Mouse (Mus musculus) adrenal gland, adult 2 months (tissue): ENCODE results near the gene Ppil3. TPM values are rescaled to one million over a fixed set of nuclear protein-coding genes. Genes with fewer than 3 reads are reported as not detected.

ENCODE experiments used
- DNase-seq: peaks from one replicate; pipeline ENCODE4 v3.0.0; 2021
- long read RNA-seq: library from polyadenylated mRNA; stranded (forward); transcript quantifications from one replicate; pipeline ENCODE4 v2.0.0, GENCODE M21; 2021
- polyA plus RNA-seq: library from polyadenylated mRNA; depleted of rRNA; stranded (reverse); fragments of >200 nt; gene quantifications from 2 replicates; pipeline ENCODE4 v1.2.3, GENCODE M21; 2012; rRNA removed
- total RNA-seq, 2 experiments: library from RNA; stranded (reverse); gene quantifications; 2 replicates each; pipeline ENCODE4 v1.2.3; 2021

Ppil3 gene
- total RNA-seq (10 to 100 TPM; 27.1 to 34.5 TPM), polyA plus RNA-seq (10.0 and 10.7 TPM in 2 replicates)
- long read RNA-seq, transcript Ppil3-203 (7 exons, 1,033 nt) = major isoform, 8 of 14 reads
- long read RNA-seq, partial matches to known transcripts = 0 of 14 reads
- long read RNA-seq, other reads (novel, unspliced or antisense) = 3 of 14 reads

DNA sequence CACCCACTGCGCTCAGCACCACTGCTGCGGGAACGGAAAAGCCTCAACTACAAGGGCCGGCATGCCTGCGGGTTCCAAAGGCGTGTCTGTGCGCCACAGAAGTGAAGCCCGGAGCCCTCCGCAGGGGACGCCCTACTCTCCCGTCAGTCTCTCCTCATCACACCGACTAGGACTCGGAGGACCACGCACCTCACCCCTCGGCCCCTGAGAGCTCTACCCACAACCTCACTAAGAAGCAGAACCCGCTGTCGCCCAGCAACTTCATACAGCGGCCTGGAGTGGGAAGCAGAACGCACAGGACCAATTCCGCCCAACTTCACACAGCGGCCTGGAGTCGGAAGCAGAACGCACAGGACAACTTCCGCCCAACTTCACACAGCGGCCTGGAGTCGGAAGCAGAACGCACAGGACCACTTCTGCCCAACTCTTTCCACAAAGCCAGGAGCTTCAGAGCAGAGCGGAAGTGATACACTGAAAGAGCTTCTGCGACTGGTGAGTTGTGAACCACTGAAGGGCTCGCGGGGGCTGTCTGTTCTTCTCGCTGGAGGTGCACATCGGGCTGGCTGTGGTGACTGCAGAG is at the start of gene Ppil3, which contains the start of gene Nif3l1:
Gene Ppil3, minus strand, starts transcription at position 344 of the 580 bp plus-strand sequence.
Gene Nif3l1, plus strand, starts transcription at position 9 of the 580 bp plus-strand sequence.
- peak; percentile 92 for DNase-seq

DNA sequence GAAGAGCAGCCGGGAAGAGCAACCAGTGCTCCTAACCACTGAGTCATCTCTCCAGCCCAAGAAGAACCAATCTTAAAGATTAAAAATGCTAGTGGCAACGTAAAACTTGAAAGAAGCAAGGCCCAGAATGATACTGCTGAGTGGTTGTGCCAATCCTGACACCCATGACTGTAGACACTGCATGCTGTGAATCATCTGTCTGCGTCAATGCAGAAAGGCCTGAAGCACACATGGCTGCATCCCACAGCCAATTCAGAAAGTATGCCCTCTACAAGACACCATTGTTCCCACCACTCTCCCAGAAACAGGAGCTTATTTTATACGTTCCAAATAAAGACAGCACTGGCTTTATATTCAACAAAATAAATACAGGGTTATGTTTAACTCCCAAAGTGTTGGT is 37.4 kb upstream of the Ppil3 start:
- no peak for DNase-seq

GRCm38 (mm10) chr1:58475662-58476061 is 30.4 kb upstream of the Ppil3 start:
- DNase-seq = no peak

DNA sequence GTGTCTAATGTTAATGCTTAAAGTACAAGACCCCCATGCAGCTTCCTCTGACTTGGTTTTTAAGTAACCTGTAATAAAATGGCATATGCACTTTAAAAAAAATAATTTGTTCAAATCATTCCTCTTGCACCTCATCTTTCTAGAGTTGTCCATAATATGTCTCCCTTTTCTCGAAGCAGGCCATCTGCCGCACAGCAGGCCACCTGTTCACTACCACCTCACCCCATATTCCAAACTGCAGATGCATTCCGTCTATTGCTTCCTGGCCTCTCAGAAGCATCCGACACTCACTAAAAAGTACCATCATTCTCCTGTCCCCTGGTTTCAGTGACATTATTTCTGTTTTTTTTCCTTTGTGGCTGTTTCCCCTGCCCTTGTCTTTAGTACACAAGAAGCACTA is 20.3 kb upstream of the Ppil3 start:
- no peak for DNase-seq

- no peak for DNase-seq
Measured at GRCm38 (mm10) chr1:58465042-58465441, 19.8 kb upstream of the Ppil3 start.

DNA sequence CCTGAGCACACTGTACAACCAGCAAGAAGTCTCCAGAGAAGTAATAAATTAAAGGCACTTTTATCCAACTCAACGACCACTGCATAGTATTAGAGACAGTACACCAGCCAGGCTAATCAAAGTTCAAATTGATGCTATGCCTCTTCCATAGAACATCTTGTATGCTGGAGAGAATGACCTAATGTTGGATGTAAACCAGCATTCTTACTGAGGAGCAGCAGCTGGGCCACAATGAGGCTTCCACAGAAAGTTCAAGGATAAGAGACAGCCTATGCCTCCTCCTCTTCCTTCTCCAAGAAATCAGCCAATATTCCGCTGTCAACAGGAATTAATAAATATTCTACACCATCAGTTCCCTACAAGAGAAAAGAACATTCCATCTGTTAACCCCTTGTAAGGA is 18.6 kb upstream of the Ppil3 start:
- no peak for DNase-seq

DNA sequence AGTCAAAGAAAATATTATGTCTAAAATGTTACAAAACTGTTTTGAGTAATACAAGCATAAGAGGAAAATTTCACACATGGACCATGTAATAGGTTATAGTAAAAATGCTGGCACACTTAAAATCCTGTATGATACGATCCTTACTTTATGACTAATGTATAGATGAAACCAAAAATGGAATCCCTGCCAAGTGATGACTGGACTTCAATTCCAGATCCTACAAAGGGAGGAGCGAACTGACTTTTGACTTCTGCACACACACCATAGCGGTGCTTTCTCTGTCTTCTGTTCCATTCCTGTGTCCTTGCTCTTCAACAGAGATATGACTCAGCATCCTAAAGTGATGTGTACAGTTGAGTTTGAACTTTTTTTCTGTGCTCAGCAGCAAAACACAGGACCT is 15.3 kb upstream of the Ppil3 start:
- DNase-seq = peak; percentile 23

GRCm38 (mm10) chr1:58458867-58459266 is 13.6 kb upstream of the Ppil3 start:
- DNase-seq = no peak

GRCm38 (mm10) chr1:58458175-58458574 is 12.9 kb upstream of the Ppil3 start:
- no peak for DNase-seq

GRCm38 (mm10) chr1:58454316-58454715 is 9.0 kb upstream of the Ppil3 start:
- no peak for DNase-seq

- no peak for DNase-seq
Measured at GRCm38 (mm10) chr1:58448396-58448795, 3.1 kb upstream of the Ppil3 start.

DNA sequence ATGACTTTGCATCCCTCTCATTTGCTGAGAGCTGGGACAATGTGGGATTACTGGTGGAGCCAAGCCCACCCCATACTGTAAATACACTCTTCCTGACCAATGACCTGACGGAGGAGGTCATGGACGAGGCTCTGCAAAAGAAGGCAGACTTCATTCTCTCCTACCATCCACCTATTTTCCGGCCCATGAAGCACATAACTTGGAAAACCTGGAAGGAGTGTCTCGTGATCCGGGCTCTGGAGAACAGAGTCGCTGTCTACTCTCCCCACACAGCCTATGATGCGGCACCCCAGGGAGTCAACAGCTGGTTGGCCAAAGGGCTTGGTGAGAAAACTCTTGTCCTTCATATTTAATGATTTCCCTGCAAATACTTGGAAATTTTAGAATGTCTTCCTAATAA is 2.5 kb upstream of the Ppil3 start:
- DNase-seq = no peak

DNA sequence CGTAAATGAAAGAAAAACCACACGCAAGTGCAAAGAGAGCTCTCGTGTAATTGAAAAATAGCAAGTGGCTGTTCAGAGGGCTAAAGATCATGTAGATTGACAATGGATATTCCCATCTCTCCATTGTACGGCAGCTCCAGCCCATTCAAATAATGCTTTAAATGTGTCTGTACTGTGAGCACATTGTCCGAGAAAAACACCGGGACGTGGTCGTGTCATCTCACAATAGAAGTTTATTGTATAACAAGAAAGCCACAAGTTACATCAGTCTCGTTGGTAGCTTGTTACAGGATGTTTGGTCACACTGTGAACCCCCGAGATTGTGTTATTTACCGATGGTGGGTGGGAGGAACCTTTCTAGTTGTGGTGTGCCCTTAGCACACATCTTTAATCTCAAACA is 575 bp upstream of the Ppil3 start:
- no peak for DNase-seq

GRCm38 (mm10) chr1:58444691-58445090 is 595 bp downstream of the Ppil3 start:
- DNase-seq = no peak

DNA sequence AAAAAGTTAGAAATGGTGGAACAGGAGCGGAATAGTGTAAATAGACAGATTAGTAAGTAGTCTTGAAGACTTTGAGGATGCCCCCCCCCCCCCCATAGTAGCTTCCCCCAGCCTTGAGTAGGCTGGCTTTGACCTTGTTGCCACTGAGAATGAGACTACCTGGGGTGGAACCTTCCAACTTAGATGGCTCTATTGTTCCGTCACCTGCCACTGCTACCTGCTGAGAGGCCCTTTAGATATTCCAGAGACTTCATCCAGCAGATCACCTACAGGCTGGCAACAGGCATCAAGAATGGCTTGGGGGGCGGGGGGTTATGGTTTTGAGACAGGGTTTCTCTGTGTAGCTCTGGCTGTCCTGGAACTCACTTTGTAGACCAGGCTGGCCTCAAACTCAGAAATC is 20.7 kb downstream of the Ppil3 start:
- no peak for DNase-seq

GRCm38 (mm10) chr1:58423371-58424248 is 21.7 kb downstream of the Ppil3 start, which contains the start of gene Clk1:
Clk1 (minus strand) TSS chr1:58424066.
- peak; percentile 98 for DNase-seq

DNA sequence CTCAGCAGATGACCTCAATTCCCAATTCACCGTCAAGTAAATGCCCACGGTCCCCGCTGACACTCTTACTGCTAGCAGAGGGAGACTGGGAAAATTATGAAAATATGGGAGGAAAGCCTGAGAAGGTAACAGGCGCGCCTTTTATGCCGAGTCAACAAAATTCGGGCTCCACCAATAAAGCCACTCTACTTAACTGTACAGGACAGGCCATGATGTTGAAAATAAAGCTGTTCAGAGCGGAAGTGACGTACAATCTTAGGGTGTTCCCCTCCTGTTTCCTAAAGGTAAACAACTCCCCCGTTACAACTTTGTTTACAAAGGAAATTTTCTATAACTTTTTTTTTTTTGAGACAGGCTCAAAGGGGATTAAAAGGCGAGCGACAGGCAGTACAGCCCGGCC is 22.4 kb downstream of the Ppil3 start:
- peak; percentile 48 for DNase-seq

GRCm38 (mm10) chr1:58420961-58421360 is 24.3 kb downstream of the Ppil3 start:
- no peak for DNase-seq

DNA sequence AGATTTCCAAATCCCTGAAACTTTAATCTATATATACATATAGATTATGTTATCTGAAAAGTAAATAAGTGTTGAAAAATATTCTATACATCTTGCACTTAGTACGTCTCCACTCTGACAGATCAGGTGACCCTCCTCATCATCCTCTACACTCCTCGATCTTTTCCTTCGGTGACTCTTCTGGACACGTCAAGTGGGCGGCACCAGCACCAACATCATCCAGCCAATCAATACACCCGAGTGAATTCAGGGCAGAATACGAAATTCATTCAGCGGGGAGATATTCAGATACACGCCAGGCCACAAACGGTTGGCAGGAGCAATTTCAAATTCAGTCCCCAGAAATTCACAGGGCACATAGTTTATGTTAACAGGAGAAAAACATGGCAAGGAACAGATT is 25.3 kb downstream of the Ppil3 start:
- DNase-seq = no peak

- no peak for DNase-seq
Measured at GRCm38 (mm10) chr1:58416048-58416447, 29.2 kb downstream of the Ppil3 start.

DNA sequence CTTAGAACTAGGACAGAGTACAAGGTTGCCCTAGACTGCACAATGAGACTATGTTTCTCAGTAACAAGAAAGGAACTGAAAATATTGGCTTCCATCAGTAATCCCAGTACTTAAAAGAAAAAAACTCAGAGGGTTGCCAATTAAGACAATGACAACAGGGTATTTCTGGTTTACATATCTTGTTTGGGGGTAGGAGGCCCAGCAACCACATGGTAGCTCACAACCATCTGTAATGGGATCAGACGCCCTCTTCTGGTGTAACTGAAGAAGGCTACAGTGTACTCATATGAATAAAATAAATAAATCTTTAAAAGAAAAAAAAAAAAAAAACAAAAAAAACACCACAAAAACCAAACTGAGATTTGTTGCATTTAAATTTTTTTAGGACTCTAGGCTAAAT is 29.8 kb downstream of the Ppil3 start:
- DNase-seq = no peak

- DNase-seq = no peak
Measured at GRCm38 (mm10) chr1:58410776-58411175, 34.5 kb downstream of the Ppil3 start.

DNA sequence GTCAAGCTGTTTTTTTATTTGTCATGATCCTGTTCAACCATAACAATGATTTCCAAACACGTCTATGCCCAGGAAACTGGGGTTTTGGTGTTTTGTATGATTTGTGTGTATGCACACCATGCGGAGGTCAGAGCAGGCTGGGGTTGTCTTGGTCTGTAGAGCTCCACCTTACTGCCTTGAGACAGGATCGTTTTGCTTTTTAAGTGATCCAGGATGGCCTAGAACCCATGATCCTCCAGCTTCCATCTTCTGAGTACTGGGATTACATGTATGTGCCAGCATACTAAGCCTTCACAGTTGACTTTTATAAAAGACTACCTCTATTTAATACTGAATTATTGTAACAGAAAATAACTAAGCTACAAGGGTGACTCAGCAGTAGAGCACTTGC is 35.1 kb downstream of the Ppil3 start:
- DNase-seq = no peak
